Mouse (Mus musculus) heart, embryonic 15.5 days (tissue): ENCODE data around the gene Gm2030. TPM values are rescaled to one million over a fixed set of nuclear protein-coding genes. Genes with fewer than 3 reads are reported as not detected.
"Not testable (repeated sequence)": the region's sequence is repeated elsewhere in the genome, so short reads cannot be mapped to it uniquely, and the experiment has no call there.

Experiments used
- ATAC-seq: fragments of 200-750 bp; cut with Nextera tagmentation; replicated peaks from 2 replicates; pipeline ENCODE4 v1.8.0; 2017; ENCODE audit warnings: low read depth, moderate TSS enrichment; ENCODE audit not compliant: insufficient number of reproducible peaks, insufficient read depth, low FRiP score
- H3K27ac ChIP-seq: fragments of 300-500 bp; sonication (generic); 2 replicates; pipeline ENCODE4 v1.5.1; 2015; ENCODE audit warnings: mild to moderate bottlenecking, inconsistent platforms
- H3K27me3 ChIP-seq: fragments of 300-500 bp; sonication (generic); 2 replicates; pipeline ENCODE4 v1.6.1; 2015; ENCODE audit warnings: inconsistent platforms
- H3K36me3 ChIP-seq: fragments of 300-500 bp; sonication (generic); 2 replicates; pipeline ENCODE4 v1.6.1; 2015; ENCODE audit warnings: mild to moderate bottlenecking, inconsistent platforms
- H3K4me1 ChIP-seq: fragments of 300-500 bp; sonication (generic); replicated peaks from 2 replicates; pipeline ENCODE4 v1.6.1; 2015; ENCODE audit warnings: inconsistent platforms
- H3K4me2 ChIP-seq: fragments of 300-500 bp; sonication (generic); 2 replicates; pipeline ENCODE4 v1.6.1; 2015; ENCODE audit warnings: inconsistent platforms, mild to moderate bottlenecking, moderate library complexity
- H3K4me3 ChIP-seq: fragments of 300-500 bp; sonication (generic); 2 replicates; pipeline ENCODE4 v1.5.1; 2015; ENCODE audit warnings: mild to moderate bottlenecking, inconsistent platforms
- H3K9ac ChIP-seq: fragments of 300-500 bp; sonication (generic); 2 replicates; pipeline ENCODE4 v1.6.1; 2015; ENCODE audit warnings: mild to moderate bottlenecking, inconsistent platforms
- H3K9me3 ChIP-seq: fragments of 300-500 bp; sonication (generic); replicated peaks from 2 replicates; pipeline ENCODE4 v1.6.1; 2016; ENCODE audit warnings: inconsistent platforms
- WGBS: fragments of 180-500 bp; shearing (Covaris S2); methylation state at CpG from one replicate; pipeline ENCODE4 v1.1.7; 2015; ENCODE audit warnings: mixed read lengths; 5-methylcytosine and 5-hydroxymethylcytosine counted together
- polyA plus RNA-seq: library from polyadenylated mRNA; unstranded; fragments of >200 nt; fragmentation: Nextera tagmentation; extraction: Ambion mirVana; gene quantifications from 2 replicates; pipeline ENCODE4 v1.2.1, GENCODE M21; 2015

The Gm2030 gene
- not detected in 2 replicates for polyA plus RNA-seq

DNA sequence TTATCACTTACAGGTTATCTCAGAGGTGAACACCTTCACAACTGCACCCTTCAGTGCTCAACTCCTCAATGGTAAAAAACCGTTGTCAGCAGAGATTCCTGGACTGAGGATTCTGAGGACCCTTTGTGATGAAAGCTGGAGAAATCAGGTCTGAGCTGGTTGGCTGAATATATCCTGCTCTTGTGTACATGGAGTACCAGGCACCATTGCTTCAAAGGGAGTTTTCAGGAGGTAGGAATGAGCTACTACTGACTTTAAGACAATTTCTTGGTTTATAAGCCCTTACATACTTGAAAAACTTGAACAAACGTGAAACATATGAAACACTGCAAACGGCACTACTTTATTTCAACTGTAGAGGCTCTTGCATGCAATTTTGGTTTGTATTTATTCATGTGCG, at the start of gene Gm2030:
Gm2030 (minus strand) TSS at position 101 of the 400 bp plus-strand sequence.
- not testable (repeated sequence) for ATAC-seq, H3K9me3 ChIP-seq, H3K27ac ChIP-seq, H3K36me3 ChIP-seq, H3K4me1 ChIP-seq, H3K4me2 ChIP-seq, H3K9ac ChIP-seq, H3K27me3 ChIP-seq, H3K4me3 ChIP-seq
- 68% methylated on average over 4 of the region's 4 CpGs for WGBS

Other genes with a start within 250 kb of the Gm2030 start
- not detected in 2 replicates for gene Gm2012, start 78.7 kb downstream of the Gm2030 start, polyA plus RNA-seq
- not detected in 2 replicates for gene Slx, start 235.5 kb upstream of the Gm2030 start, polyA plus RNA-seq